Mouse (Mus musculus): Measurements from ENCODE around the gene Ccdc170.

GRCm38 (mm10) chr10:4469406-4469805 lies 12.9 kb upstream of the Ccdc170 start:
- TF ChIP-seq CTCF (IDR thresholded peaks at IDR 0.05; ENCODE audit: extremely low read depth, insufficient read depth, insufficient read length, insufficient replicate concordance) (no peak), POLR2A (IDR thresholded peaks at IDR 0.05; ENCODE audit: low read depth, low read length) (no peak)
